Mouse (Mus musculus) lung, postnatal 14 days (tissue): ENCODE results near the gene Klhl9.
"Not testable (repeated sequence)": the region's sequence is repeated elsewhere in the genome, so short reads cannot be mapped to it uniquely, and the experiment has no call there.

Experiments
- DNase-seq: peaks from one replicate; pipeline ENCODE4 v3.0.0; 2021

Klhl9 gene

GRCm38 (mm10) chr4:88721791-88722721 is at the start of gene Klhl9, which contains the start of gene Gm26566:
TSS of gene Klhl9 (minus strand) at chr4:88722465.
TSS of gene Gm26566 (plus strand) at chr4:88721805.
- DNase-seq: peak; percentile 94

GRCm38 (mm10) chr4:88763384-88764018 is 41.2 kb upstream of the Klhl9 start:
- DNase-seq: peak; percentile 55

GRCm38 (mm10) chr4:88762341-88762740 is 40.1 kb upstream of the Klhl9 start:
- DNase-seq: not testable (repeated sequence)

- DNase-seq: peak; percentile 47
Observed at GRCm38 (mm10) chr4:88761776-88762175, 39.5 kb upstream of the Klhl9 start.

- DNase-seq: peak; percentile 80
Observed at GRCm38 (mm10) chr4:88760431-88760830, 38.2 kb upstream of the Klhl9 start.

GRCm38 (mm10) chr4:88759610-88760268 is 37.5 kb upstream of the Klhl9 start, which contains the start of gene Gm13283:
TSS of gene Gm13283 (plus strand) at chr4:88760119.
- peak; percentile 28 for DNase-seq

GRCm38 (mm10) chr4:88758751-88759150 is 36.5 kb upstream of the Klhl9 start:
- DNase-seq: not testable (repeated sequence)

- peak; percentile 83 for DNase-seq
Observed at GRCm38 (mm10) chr4:88757628-88758031, 35.4 kb upstream of the Klhl9 start.

- DNase-seq: not testable (repeated sequence)
Observed at GRCm38 (mm10) chr4:88756581-88757513, 34.6 kb upstream of the Klhl9 start.

GRCm38 (mm10) chr4:88754818-88755340 is 32.6 kb upstream of the Klhl9 start, which contains the start of gene Gm13271:
TSS of gene Gm13271 (plus strand) at chr4:88754868.
- peak; percentile 47 for DNase-seq

- DNase-seq: no peak
Observed at GRCm38 (mm10) chr4:88749926-88750325, 27.7 kb upstream of the Klhl9 start.

- no peak for DNase-seq
Observed at GRCm38 (mm10) chr4:88744207-88744606, 21.9 kb upstream of the Klhl9 start.

GRCm38 (mm10) chr4:88742771-88743371 is 20.6 kb upstream of the Klhl9 start:
- DNase-seq: no peak

GRCm38 (mm10) chr4:88741426-88741825 is 19.2 kb upstream of the Klhl9 start:
- no peak for DNase-seq

- DNase-seq: no peak
Observed at GRCm38 (mm10) chr4:88739036-88739435, 16.8 kb upstream of the Klhl9 start.

- DNase-seq: peak; percentile 86
Observed at GRCm38 (mm10) chr4:88738480-88738879, 16.2 kb upstream of the Klhl9 start.

- DNase-seq: peak; percentile 65
Observed at GRCm38 (mm10) chr4:88727324-88727723, 5.1 kb upstream of the Klhl9 start.

GRCm38 (mm10) chr4:88726727-88727126 is 4.5 kb upstream of the Klhl9 start:
- DNase-seq: no peak

GRCm38 (mm10) chr4:88723497-88724090 is 1.3 kb upstream of the Klhl9 start:
- DNase-seq: no peak

- DNase-seq: no peak
Observed at GRCm38 (mm10) chr4:88718715-88719114, 3.5 kb downstream of the Klhl9 start.

- no peak for DNase-seq
Observed at GRCm38 (mm10) chr4:88715059-88715458, 7.2 kb downstream of the Klhl9 start.
